Mouse (Mus musculus): ENCODE measurements around the gene Il1rap. TPM values are rescaled to one million over a fixed set of nuclear protein-coding genes. Genes with fewer than 3 reads are reported as not detected.

Il1rap gene
- 241 TPM for polyA plus RNA-seq (2014; fragmentation: Illumina TruSeq; extraction: RNeasy Lipid Tissue Mini Kit (QIAGEN cat#74804); ENCODE audit: low read depth, low replicate concordance)

GRCm38 (mm10) chr16:26581048-26581912 lies at the start of gene Il1rap:
TSS of gene Il1rap (plus strand) at chr16:26581704.

Other genes starting within 250 kb of the Il1rap start
- 172 TPM for gene Cldn1, start 209.9 kb upstream of the Il1rap start, polyA plus RNA-seq (2014; fragmentation: Illumina TruSeq; extraction: RNeasy Lipid Tissue Mini Kit (QIAGEN cat#74804); ENCODE audit: low read depth, low replicate concordance)
- not detected for gene Cldn16, start 118.6 kb upstream of the Il1rap start, polyA plus RNA-seq (2014; fragmentation: Illumina TruSeq; extraction: RNeasy Lipid Tissue Mini Kit (QIAGEN cat#74804); ENCODE audit: low read depth, low replicate concordance)
- not detected for gene Tmem207, start 54.9 kb upstream of the Il1rap start, polyA plus RNA-seq (2014; fragmentation: Illumina TruSeq; extraction: RNeasy Lipid Tissue Mini Kit (QIAGEN cat#74804); ENCODE audit: low read depth, low replicate concordance)